Mouse (Mus musculus) embryonic facial prominence, embryonic 15.5 days (tissue): ENCODE results near the gene Nfil3. TPM values are rescaled to one million over a fixed set of nuclear protein-coding genes. Genes with fewer than 3 reads are reported as not detected.

Experiments
- ATAC-seq: fragments of 200-750 bp; cut with Nextera tagmentation; 2 replicates; pipeline ENCODE4 v1.8.0; 2017; ENCODE audit warnings: low read depth, moderate TSS enrichment; ENCODE audit not compliant: insufficient number of reproducible peaks, low FRiP score, low TSS enrichment
- H3K27ac ChIP-seq: fragments of 300-500 bp; sonication (generic); replicated peaks from 2 replicates; pipeline ENCODE4 v1.5.1; 2015; ENCODE audit warnings: mild to moderate bottlenecking, inconsistent platforms
- H3K27me3 ChIP-seq: fragments of 300-500 bp; sonication (generic); 2 replicates; pipeline ENCODE4 v1.6.1; 2015; ENCODE audit warnings: inconsistent platforms
- H3K36me3 ChIP-seq: fragments of 300-500 bp; sonication (generic); 2 replicates; pipeline ENCODE4 v1.6.1; 2015; ENCODE audit warnings: mild to moderate bottlenecking, inconsistent platforms
- H3K4me1 ChIP-seq: fragments of 300-500 bp; sonication (generic); 2 replicates; pipeline ENCODE4 v1.6.1; 2015; ENCODE audit warnings: inconsistent platforms
- H3K4me2 ChIP-seq: fragments of 300-500 bp; sonication (generic); replicated peaks from 2 replicates; pipeline ENCODE4 v1.6.1; 2015; ENCODE audit warnings: mild to moderate bottlenecking, inconsistent platforms
- H3K4me3 ChIP-seq: fragments of 300-500 bp; sonication (generic); replicated peaks from 2 replicates; pipeline ENCODE4 v1.5.1; 2015; ENCODE audit warnings: mild to moderate bottlenecking, inconsistent platforms
- H3K9ac ChIP-seq: fragments of 300-500 bp; sonication (generic); 2 replicates; pipeline ENCODE4 v1.6.1; 2015; ENCODE audit warnings: inconsistent platforms
- H3K9me3 ChIP-seq: fragments of 300-500 bp; sonication (generic); replicated peaks from 2 replicates; pipeline ENCODE4 v1.6.1; 2016; ENCODE audit warnings: inconsistent platforms
- WGBS: fragments of 180-500 bp; shearing (Covaris S2); methylation state at CpG from one replicate; pipeline ENCODE4 v1.1.7; 2015; 5-methylcytosine and 5-hydroxymethylcytosine counted together
- polyA plus RNA-seq: library from polyadenylated mRNA; unstranded; fragments of >200 nt; fragmentation: Nextera tagmentation; extraction: Ambion mirVana; gene quantifications from 2 replicates; pipeline ENCODE4 v1.2.1, GENCODE M21; 2015

The Nfil3 gene
- polyA plus RNA-seq, 1 experiment from 2014 or later, result 42.2 TPM

- WGBS, result 90% methylated on average over 3 of the region's 3 CpGs
- H3K4me3 ChIP-seq, result no peak overlapping the region
- H3K36me3 ChIP-seq, result peaks cover 13% of the 10 kb centered on the region
- no peak overlapping the region for H3K27ac ChIP-seq
- no peaks in the 10 kb centered on the region for H3K9me3 ChIP-seq
- no peak for ATAC-seq
- no peaks in the 10 kb centered on the region for H3K27me3 ChIP-seq
- no peak overlapping the region for H3K4me2 ChIP-seq
- H3K4me1 ChIP-seq, result peaks cover 24% of the 10 kb centered on the region
- no peak overlapping the region for H3K9ac ChIP-seq
These were observed 8.2 kb downstream of the Nfil3 start for GRCm38 (mm10) chr13:52972626-52973025.

- H3K27me3 ChIP-seq, result no peaks in the 10 kb centered on the region
- H3K4me1 ChIP-seq, result peaks cover 6% of the 10 kb centered on the region
- H3K9ac ChIP-seq, result no peak overlapping the region
- no peak overlapping the region for H3K4me2 ChIP-seq
- H3K4me3 ChIP-seq, result no peak overlapping the region
- 72% methylated on average over 6 of the region's 6 CpGs for WGBS
- peaks cover 28% of the 10 kb centered on the region for H3K36me3 ChIP-seq
- no peak overlapping the region for H3K27ac ChIP-seq
- ATAC-seq, result no peak
- H3K9me3 ChIP-seq, result no peaks in the 10 kb centered on the region
These were observed 10.0 kb downstream of the Nfil3 start for GRCm38 (mm10) chr13:52970876-52971275.

- H3K27me3 ChIP-seq, result no peaks in the 10 kb centered on the region
- no peaks in the 10 kb centered on the region for H3K9me3 ChIP-seq
- no peak for ATAC-seq
- H3K9ac ChIP-seq, result no peak overlapping the region
- no peaks in the 10 kb centered on the region for H3K4me1 ChIP-seq
- no peak overlapping the region for H3K4me3 ChIP-seq
- 89% methylated on average over 4 of the region's 4 CpGs for WGBS
- H3K36me3 ChIP-seq, result peaks cover 34% of the 10 kb centered on the region
- H3K4me2 ChIP-seq, result no peak overlapping the region
- H3K27ac ChIP-seq, result no peak overlapping the region
These were observed 18.0 kb downstream of the Nfil3 start for GRCm38 (mm10) chr13:52962922-52963321.

GRCm38 (mm10) chr13:52962361-52962760 is 18.5 kb downstream of the Nfil3 start:
- no peaks in the 10 kb centered on the region for H3K4me1 ChIP-seq
- H3K9me3 ChIP-seq, result no peaks in the 10 kb centered on the region
- no peak overlapping the region for H3K4me3 ChIP-seq
- H3K9ac ChIP-seq, result no peak overlapping the region
- no peak overlapping the region for H3K4me2 ChIP-seq
- 75% methylated on average over 6 of the region's 6 CpGs for WGBS
- H3K36me3 ChIP-seq, result peaks cover 29% of the 10 kb centered on the region
- ATAC-seq, result no peak
- no peak overlapping the region for H3K27ac ChIP-seq
- no peaks in the 10 kb centered on the region for H3K27me3 ChIP-seq

GRCm38 (mm10) chr13:52953779-52954553 is 26.9 kb downstream of the Nfil3 start:
- Histone ChIP-seq H3K9me3 (no peaks in the 10 kb centered on the region), H3K9ac (no peak overlapping the region), H3K36me3 (no peaks in the 10 kb centered on the region), H3K27me3 (no peaks in the 10 kb centered on the region), H3K27ac (no peak overlapping the region), H3K4me3 (no peak overlapping the region), H3K4me2 (no peak overlapping the region), H3K4me1 (no peaks in the 10 kb centered on the region)
- 80% methylated on average over 6 of the region's 6 CpGs for WGBS
- no peak for ATAC-seq

- no peak overlapping the region for H3K9ac ChIP-seq
- WGBS, result 78% methylated on average over 3 of the region's 3 CpGs
- no peaks in the 10 kb centered on the region for H3K27me3 ChIP-seq
- ATAC-seq, result no peak
- H3K4me3 ChIP-seq, result no peak overlapping the region
- no peaks in the 10 kb centered on the region for H3K4me1 ChIP-seq
- no peaks in the 10 kb centered on the region for H3K36me3 ChIP-seq
- H3K27ac ChIP-seq, result no peak overlapping the region
- H3K9me3 ChIP-seq, result no peaks in the 10 kb centered on the region
- no peak overlapping the region for H3K4me2 ChIP-seq
These were observed 31.7 kb downstream of the Nfil3 start for GRCm38 (mm10) chr13:52949211-52949610.

- no peak overlapping the region for H3K27ac ChIP-seq
- no peak overlapping the region for H3K4me3 ChIP-seq
- no peaks in the 10 kb centered on the region for H3K4me1 ChIP-seq
- no peak overlapping the region for H3K4me2 ChIP-seq
- no peak overlapping the region for H3K9ac ChIP-seq
- WGBS, result 71% methylated on average over 4 of the region's 4 CpGs
- H3K9me3 ChIP-seq, result no peaks in the 10 kb centered on the region
- H3K27me3 ChIP-seq, result no peaks in the 10 kb centered on the region
- H3K36me3 ChIP-seq, result no peaks in the 10 kb centered on the region
- no peak for ATAC-seq
These were observed 33.3 kb downstream of the Nfil3 start for GRCm38 (mm10) chr13:52947545-52947944.

- Histone ChIP-seq H3K9ac (no peak overlapping the region), H3K27me3 (no peaks in the 10 kb centered on the region), H3K9me3 (no peaks in the 10 kb centered on the region), H3K4me3 (no peak overlapping the region), H3K36me3 (no peaks in the 10 kb centered on the region), H3K4me1 (no peaks in the 10 kb centered on the region), H3K27ac (no peak overlapping the region), H3K4me2 (no peak overlapping the region)
- 58% methylated on average over 9 of the region's 9 CpGs for WGBS
- no peak for ATAC-seq
These were observed 35.1 kb downstream of the Nfil3 start for GRCm38 (mm10) chr13:52945769-52946168.

GRCm38 (mm10) chr13:52944116-52944515 is 36.8 kb downstream of the Nfil3 start:
- H3K4me3 ChIP-seq, result no peak overlapping the region
- H3K9me3 ChIP-seq, result no peaks in the 10 kb centered on the region
- WGBS, result 56% methylated on average over 4 of the region's 4 CpGs
- no peak for ATAC-seq
- no peak overlapping the region for H3K4me2 ChIP-seq
- H3K36me3 ChIP-seq, result no peaks in the 10 kb centered on the region
- no peak overlapping the region for H3K9ac ChIP-seq
- peaks cover 3% of the 10 kb centered on the region; the same call in 1 of the 2 replicates for H3K4me1 ChIP-seq
- H3K27ac ChIP-seq, result no peak overlapping the region
- H3K27me3 ChIP-seq, result no peaks in the 10 kb centered on the region

GRCm38 (mm10) chr13:52942876-52943388 is 37.9 kb downstream of the Nfil3 start:
- H3K9ac ChIP-seq, result no peak overlapping the region
- peaks cover 3% of the 10 kb centered on the region; the same call in 1 of the 2 replicates for H3K4me1 ChIP-seq
- no peaks in the 10 kb centered on the region for H3K36me3 ChIP-seq
- no peak overlapping the region for H3K4me2 ChIP-seq
- H3K27me3 ChIP-seq, result no peaks in the 10 kb centered on the region
- no peak for ATAC-seq
- no peaks in the 10 kb centered on the region for H3K9me3 ChIP-seq
- WGBS, result 57% methylated on average over 1 of the region's 1 CpGs
- H3K27ac ChIP-seq, result no peak overlapping the region
- no peak overlapping the region for H3K4me3 ChIP-seq

- ATAC-seq, result no peak
- Histone ChIP-seq H3K27ac (no peak overlapping the region), H3K4me3 (no peak overlapping the region), H3K36me3 (no peaks in the 10 kb centered on the region), H3K27me3 (no peaks in the 10 kb centered on the region), H3K4me2 (no peak overlapping the region), H3K9ac (no peak overlapping the region), H3K4me1 (peaks cover 3% of the 10 kb centered on the region; the same call in 1 of the 2 replicates), H3K9me3 (no peaks in the 10 kb centered on the region)
- 71% methylated on average over 7 of the region's 7 CpGs for WGBS
These were observed 39.9 kb downstream of the Nfil3 start for GRCm38 (mm10) chr13:52940956-52941355.

- WGBS, result 43% methylated on average over 10 of the region's 10 CpGs
- H3K4me1 ChIP-seq, result peaks cover 20% of the 10 kb centered on the region
- no peak for ATAC-seq
These were observed 50.3 kb downstream of the Nfil3 start for GRCm38 (mm10) chr13:52930582-52930981.

More at GRCm38 (mm10) chr13:52930582-52930981, 50.3 kb downstream of the Nfil3 start:
- Histone ChIP-seq H3K36me3 (no peaks in the 10 kb centered on the region), H3K4me2 (no peak overlapping the region), H3K27me3 (no peaks in the 10 kb centered on the region), H3K27ac (no peak overlapping the region), H3K4me3 (no peak overlapping the region), H3K9ac (no peak overlapping the region), H3K9me3 (no peaks in the 10 kb centered on the region)
